Mouse (Mus musculus): ENCODE results near the gene Pfkfb1.

- TF ChIP-seq POLR2A (IDR thresholded peaks at IDR 0.05; ENCODE audit: borderline replicate concordance, extremely low read depth, insufficient read depth, insufficient read length, poor library complexity, severe bottlenecking) (peak; percentile 49; the same call in 1 of the 2 replicates), CTCF (IDR thresholded peaks at IDR 0.05; ENCODE audit: borderline replicate concordance, extremely low read depth, insufficient read depth, insufficient read length) (peak; percentile 25; the same call in 1 of the 2 replicates)
These were observed 69.1 kb downstream of the Pfkfb1 start, which contains the start of gene Tro for GRCm38 (mm10) chrX:150656908-150657796.

Data from brain, embryonic 14.5 days (tissue).